Mouse (Mus musculus): ENCODE data around the gene Tmem88.

DNA sequence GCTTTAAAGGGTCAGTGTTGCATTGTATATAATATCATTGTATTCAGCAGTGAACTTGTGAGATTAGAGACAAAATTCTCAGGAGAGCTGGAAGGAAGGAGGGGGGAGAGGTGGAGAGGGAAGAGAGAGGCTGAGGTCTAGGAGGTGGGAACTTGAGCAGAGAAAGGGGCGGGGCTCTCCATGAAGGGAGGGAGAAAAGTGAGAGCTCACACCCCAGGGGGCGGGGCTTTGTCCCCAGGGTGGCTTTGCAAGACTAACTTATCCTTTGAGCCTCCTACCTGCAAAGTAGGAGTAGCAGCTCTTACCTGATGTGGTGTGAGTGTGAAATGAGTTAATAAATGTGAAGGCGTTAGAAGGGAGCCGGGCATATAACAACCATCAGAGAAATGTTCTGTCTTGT is 30.7 kb upstream of the Tmem88 start:
- TF ChIP-seq CTCF (conservative IDR thresholded peaks at IDR 0.05; ENCODE audit: insufficient read depth, insufficient read length, low read depth, low read length): 0 out of 2 replicates have a peak, but pooled peaks have one; percentile 1
- no peak for TF ChIP-seq POLR2A (IDR thresholded peaks at IDR 0.05; ENCODE audit: low read depth, low read length)

Measured in kidney, adult 2 months (tissue).